Mouse (Mus musculus) 3134 (cell line): ENCODE data around the gene Fbxl15.
A peak's percentile ranks its signal among the peaks of the same experiment; 100 is the strongest.

Experiments used
- DNase-seq: peaks from one replicate; pipeline ENCODE4 v3.0.0-alpha.2; 2011; ENCODE audit warnings: low spot score; ENCODE audit not compliant: insufficient read length; ENCODE audit errors: extremely low read depth

The Fbxl15 gene

DNA sequence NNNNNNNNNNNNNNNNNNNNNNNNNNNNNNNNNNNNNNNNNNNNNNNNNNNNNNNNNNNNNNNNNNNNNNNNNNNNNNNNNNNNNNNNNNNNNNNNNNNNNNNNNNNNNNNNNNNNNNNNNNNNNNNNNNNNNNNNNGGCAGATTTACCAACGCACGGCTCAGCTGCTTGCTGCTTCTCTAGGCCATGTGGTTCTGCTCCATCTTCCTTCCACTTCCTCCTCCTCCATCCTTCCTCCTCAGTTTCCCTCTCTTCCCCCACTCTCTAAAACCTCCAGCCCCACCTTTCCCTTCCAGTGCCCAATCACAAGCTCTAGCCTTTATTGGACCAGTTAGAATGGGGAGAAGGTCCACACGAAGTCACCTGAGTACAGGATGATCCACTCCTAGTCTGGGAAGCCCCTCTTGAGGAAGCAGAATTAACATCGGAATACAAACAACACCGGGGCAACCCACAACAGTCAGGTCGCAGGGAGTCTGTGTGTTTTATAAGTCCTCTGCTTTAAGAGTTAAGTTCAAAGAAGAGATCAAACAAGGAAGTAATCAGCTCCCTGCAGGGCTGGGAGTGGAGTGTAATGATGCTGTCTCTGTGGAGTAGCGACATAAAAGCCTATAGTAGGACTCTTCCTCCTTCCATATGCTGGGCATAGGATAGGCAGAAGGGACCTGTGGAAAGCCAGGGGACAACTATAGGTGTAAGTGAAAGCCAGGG lies 16.9 kb downstream of the Fbxl15 start:
- DNase-seq, result no peak

GRCm38 (mm10) chr19:46347146-46347545 lies 19.2 kb downstream of the Fbxl15 start:
- DNase-seq, result no peak

- DNase-seq, result no peak
These were observed 20.1 kb downstream of the Fbxl15 start for GRCm38 (mm10) chr19:46347936-46348668.

- peak; percentile 91 for DNase-seq
These were observed 20.9 kb downstream of the Fbxl15 start for GRCm38 (mm10) chr19:46348761-46349458.

DNA sequence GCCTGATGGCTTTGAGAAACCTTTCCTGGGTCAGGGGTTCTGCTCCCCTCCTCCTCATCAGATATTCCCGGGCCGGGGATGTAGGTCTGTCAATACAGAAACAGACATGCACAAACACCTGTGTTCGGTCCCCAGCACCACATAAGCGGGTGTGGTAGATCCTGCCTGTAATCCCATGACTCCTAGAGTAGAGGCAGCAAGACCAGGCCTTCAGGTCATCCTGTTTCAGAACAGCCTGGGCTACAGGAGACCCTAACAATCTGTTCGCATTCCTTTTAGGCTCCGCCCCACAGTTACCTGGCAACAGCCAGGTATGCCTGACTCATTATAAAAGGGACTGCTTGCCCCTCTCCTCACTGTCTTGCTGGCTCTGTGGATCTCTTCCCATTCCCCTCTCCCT lies 21.6 kb downstream of the Fbxl15 start:
- DNase-seq, result no peak

DNA sequence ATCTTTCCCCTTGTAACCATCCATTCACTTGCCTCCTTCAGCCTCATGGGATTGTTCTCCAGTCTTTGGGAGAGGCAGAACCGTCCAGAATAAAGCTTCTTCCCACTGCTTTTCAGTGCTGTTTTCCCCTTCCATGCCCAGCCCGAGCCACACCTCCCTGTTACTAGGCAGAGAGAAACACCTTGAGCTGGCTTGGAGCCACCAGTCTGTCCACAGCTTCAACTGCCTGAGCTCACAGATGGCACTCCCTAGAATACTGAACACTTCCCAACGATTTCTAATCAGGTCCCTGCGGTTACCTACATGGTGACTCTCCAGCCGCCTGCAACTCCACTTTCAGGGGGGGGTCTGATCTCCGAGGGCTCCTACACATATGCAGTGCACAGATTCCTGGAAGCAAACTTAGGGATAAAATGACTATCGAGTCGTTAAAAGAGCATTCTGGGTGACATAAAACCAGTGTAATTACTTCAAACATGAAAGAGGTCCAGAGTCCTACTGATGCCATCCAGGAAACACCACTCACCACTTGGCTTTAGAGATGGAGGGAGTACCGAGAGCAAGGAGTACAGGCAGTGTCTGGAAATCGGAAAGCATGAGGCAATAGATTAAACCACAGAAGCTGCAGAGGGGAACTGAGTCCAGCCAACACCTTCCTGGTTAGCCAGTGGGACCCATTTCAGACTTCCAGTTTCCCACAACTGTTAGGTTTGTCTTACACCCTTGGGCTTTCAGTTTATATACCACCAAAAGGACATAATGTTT lies 22.4 kb downstream of the Fbxl15 start, which contains the start of gene 2310034G01Rik:
TSS of gene 2310034G01Rik (minus strand) at position 135 of the 765 bp plus-strand sequence.
- no peak for DNase-seq

DNA sequence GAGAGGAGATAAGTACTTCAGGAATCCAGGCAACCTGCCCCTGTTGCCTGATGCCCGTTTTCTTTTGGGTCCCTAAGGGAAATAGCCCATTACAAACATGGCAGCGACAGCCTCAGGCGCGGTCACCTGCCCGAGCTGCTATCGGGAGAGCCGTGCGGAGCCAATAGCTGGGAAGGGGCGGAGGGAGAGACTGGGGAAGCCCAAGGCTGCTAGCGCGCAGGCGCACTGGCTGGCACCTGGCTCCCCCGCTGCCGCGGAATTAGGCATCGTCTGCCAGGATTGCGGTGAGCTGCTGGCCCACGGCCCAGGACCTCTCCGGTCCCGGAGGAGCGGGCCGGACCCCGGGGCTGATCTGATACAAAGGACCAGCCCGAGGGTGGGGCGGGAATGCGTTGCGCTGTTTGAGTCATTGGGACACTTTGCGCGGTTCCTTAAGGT lies 28.7 kb downstream of the Fbxl15 start:
- DNase-seq, result peak; percentile 94

DNA sequence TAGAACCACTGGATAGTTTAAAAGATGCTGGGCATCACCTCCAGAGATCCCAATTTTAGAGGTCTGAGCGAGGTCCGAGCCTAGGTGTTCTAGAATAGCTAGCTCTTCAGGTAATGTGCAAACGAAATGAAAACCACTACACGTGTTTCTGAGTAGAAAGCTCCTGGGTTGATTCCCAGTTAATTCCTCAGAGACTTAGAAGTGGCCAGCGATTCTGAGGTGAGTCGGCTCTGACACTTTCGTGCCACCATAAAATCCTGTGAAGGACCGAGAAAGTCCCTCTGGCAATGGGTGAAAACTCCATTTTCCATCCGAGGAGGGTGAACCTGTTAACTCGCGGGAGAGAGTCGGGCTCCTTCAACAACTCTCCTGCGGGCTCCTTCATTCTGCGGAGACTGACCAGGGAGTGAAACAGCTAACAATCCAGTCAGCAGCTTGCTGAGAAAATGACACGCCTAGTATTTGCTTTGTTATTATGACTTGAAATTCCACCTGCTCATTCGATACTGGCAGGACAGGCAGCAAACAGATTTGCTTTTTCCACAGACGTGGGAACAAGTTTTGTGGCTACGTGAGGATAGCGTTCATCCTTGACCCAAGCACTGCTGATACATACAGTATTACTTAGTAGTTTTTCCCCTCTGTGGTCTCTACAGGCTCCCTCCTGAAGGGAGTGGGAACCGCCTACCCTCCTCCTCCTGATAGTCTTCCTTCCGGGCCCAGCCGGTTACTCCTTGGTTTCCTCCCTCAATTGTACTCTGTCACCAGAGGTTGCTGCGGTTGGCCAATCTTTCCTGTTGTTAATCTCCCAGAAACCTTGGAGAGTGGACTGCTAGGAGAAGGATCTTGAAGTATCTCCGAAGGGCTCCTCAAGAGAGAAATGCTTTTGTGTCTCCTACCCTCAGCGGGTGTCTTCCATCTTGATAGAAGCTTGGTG lies 29.6 kb downstream of the Fbxl15 start:
- no peak for DNase-seq

DNA sequence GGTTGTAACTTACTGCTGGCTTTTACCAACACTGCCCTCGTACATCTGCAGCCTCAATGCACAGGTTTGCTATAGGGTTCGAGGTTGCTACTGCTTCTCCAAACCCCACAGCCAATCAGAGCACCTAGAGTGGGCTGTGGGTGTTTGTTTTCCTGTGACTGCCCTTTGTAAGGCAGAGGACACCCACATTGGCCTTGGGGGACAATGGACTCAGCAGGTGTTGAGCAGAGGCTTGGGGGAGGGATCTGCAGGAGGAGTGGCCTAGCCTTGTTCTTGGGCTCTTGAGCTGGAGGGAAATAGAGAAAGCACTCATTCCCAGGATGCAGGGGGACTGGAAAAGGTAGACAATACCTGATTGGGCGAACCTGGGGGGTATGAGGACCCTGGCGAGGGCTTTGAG lies 30.4 kb downstream of the Fbxl15 start:
- no peak for DNase-seq

GRCm38 (mm10) chr19:46362104-46362503 lies 34.1 kb downstream of the Fbxl15 start:
- DNase-seq, result no peak

GRCm38 (mm10) chr19:46363294-46364009 lies 35.5 kb downstream of the Fbxl15 start:
- DNase-seq, result no peak

- no peak for DNase-seq
These were observed 40.0 kb downstream of the Fbxl15 start for GRCm38 (mm10) chr19:46367798-46368590.

DNA sequence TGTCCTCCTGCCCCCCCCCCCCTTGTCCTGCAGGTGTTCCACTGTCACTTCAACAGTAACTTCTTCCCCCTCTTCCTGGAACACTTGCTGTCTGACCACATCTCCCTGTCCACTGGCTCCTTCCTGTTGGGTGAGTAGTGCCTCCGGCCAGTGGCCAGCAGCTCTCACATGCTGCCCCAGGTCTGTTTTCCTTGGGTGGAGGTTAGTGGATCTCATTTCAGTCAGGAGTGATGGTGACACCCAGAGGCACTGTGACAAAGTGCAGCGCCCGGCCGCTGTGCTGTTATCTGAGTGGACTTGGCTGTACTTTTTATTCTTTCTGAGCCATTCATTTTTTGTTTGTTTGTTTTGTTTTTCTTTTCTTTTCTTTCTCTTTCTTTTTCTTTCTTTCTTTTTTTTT lies 41.2 kb downstream of the Fbxl15 start:
- peak; percentile 71 for DNase-seq

GRCm38 (mm10) chr19:46374477-46375088 lies 46.6 kb downstream of the Fbxl15 start:
- DNase-seq, result no peak

- no peak for DNase-seq
These were observed 47.5 kb downstream of the Fbxl15 start for GRCm38 (mm10) chr19:46375489-46375888.

DNA sequence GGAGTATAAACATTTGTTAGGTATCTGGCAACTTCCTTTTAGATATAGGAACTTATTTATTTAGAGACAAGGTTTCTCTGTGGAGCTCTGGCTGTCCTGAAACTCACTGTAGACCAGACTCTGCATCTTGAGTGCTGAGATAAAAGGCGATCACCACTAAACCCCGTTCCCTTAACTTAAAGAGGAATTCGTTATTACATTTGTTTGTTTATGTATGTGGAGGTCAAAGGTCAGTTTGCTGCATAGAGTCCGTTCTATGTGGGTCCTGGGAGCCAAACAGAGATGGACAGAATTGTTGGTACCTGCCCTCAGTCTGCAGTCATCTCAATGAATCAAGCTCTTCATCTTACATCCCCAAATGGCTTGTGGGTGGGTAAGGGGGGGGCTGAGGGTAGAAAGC lies 47.9 kb downstream of the Fbxl15 start:
- no peak for DNase-seq
